Mouse (Mus musculus): Measurements from ENCODE around the gene Sh2b1. TPM values are rescaled to one million over a fixed set of nuclear protein-coding genes. Genes with fewer than 3 reads are reported as not detected.

Sh2b1 gene
- polyA plus RNA-seq, 1 experiment from 2014 or later: 42.2 TPM

GRCm38 (mm10) chr7:126458225-126458624 lies 17.0 kb downstream of the Sh2b1 start:
- Histone ChIP-seq H3K4me3 (ENCODE audit: low read depth, low read length) (no peak overlapping the region), H3K27ac (ENCODE audit: low read length) (no peak overlapping the region), H3K27me3 (ENCODE audit: control insufficient read depth, insufficient read depth, low read length) (no peaks in the 10 kb centered on the region), H3K4me1 (ENCODE audit: control insufficient read depth, insufficient read depth, low read length) (no peaks in the 10 kb centered on the region), H3K9me3 (ENCODE audit: control insufficient read depth, low read depth, low read length) (no peaks in the 10 kb centered on the region), H3K4me2 (replicated peaks; ENCODE audit: low read depth, low read length) (no peak overlapping the region), H3K9ac (replicated peaks; ENCODE audit: low read depth, low read length) (no peak overlapping the region), H3K36me3 (ENCODE audit: control insufficient read depth, insufficient read depth, low read length) (no peaks in the 10 kb centered on the region)
- ATAC-seq (ENCODE audit: insufficient number of reproducible peaks, insufficient read depth, low FRiP score, low read depth): no peak
- WGBS: 79% methylated on average over 5 of the region's 5 CpGs

- 89% methylated on average over 17 of the region's 17 CpGs for WGBS
- ATAC-seq (ENCODE audit: insufficient number of reproducible peaks, insufficient read depth, low FRiP score, low read depth): no peak
- no peak overlapping the region for H3K4me3 ChIP-seq (ENCODE audit: low read depth, low read length)
- no peaks in the 10 kb centered on the region for H3K9me3 ChIP-seq (ENCODE audit: control insufficient read depth, low read depth, low read length)
- H3K4me1 ChIP-seq (ENCODE audit: control insufficient read depth, insufficient read depth, low read length): no peaks in the 10 kb centered on the region
- no peak overlapping the region for H3K9ac ChIP-seq (replicated peaks; ENCODE audit: low read depth, low read length)
- H3K27me3 ChIP-seq (ENCODE audit: control insufficient read depth, insufficient read depth, low read length): no peaks in the 10 kb centered on the region
- H3K4me2 ChIP-seq (replicated peaks; ENCODE audit: low read depth, low read length): no peak overlapping the region
- no peaks in the 10 kb centered on the region for H3K36me3 ChIP-seq (ENCODE audit: control insufficient read depth, insufficient read depth, low read length)
- no peak overlapping the region for H3K27ac ChIP-seq (ENCODE audit: low read length)
Observed at GRCm38 (mm10) chr7:126456382-126457266, 18.6 kb downstream of the Sh2b1 start.

- no peak for ATAC-seq (ENCODE audit: insufficient number of reproducible peaks, insufficient read depth, low FRiP score, low read depth)
- 72% methylated on average over 2 of the region's 2 CpGs for WGBS
Observed at GRCm38 (mm10) chr7:126455242-126455641, 20.0 kb downstream of the Sh2b1 start.

GRCm38 (mm10) chr7:126453861-126454260 lies 21.4 kb downstream of the Sh2b1 start:
- H3K9me3 ChIP-seq (ENCODE audit: control insufficient read depth, low read depth, low read length): no peaks in the 10 kb centered on the region
- no peak for ATAC-seq (ENCODE audit: insufficient number of reproducible peaks, insufficient read depth, low FRiP score, low read depth)
- no peaks in the 10 kb centered on the region for H3K4me1 ChIP-seq (ENCODE audit: control insufficient read depth, insufficient read depth, low read length)
- H3K9ac ChIP-seq (replicated peaks; ENCODE audit: low read depth, low read length): no peak overlapping the region
- no peak overlapping the region for H3K4me2 ChIP-seq (replicated peaks; ENCODE audit: low read depth, low read length)
- H3K27ac ChIP-seq (ENCODE audit: low read length): no peak overlapping the region
- 50% methylated on average over 7 of the region's 7 CpGs for WGBS
- no peaks in the 10 kb centered on the region for H3K27me3 ChIP-seq (ENCODE audit: control insufficient read depth, insufficient read depth, low read length)
- H3K36me3 ChIP-seq (ENCODE audit: control insufficient read depth, insufficient read depth, low read length): no peaks in the 10 kb centered on the region
- no peak overlapping the region for H3K4me3 ChIP-seq (ENCODE audit: low read depth, low read length)

More at GRCm38 (mm10) chr7:126455242-126455641, 20.0 kb downstream of the Sh2b1 start:
- H3K4me2 ChIP-seq (replicated peaks; ENCODE audit: low read depth, low read length): no peak overlapping the region
- no peaks in the 10 kb centered on the region for H3K9me3 ChIP-seq (ENCODE audit: control insufficient read depth, low read depth, low read length)
- H3K4me3 ChIP-seq (ENCODE audit: low read depth, low read length): no peak overlapping the region
- H3K4me1 ChIP-seq (ENCODE audit: control insufficient read depth, insufficient read depth, low read length): no peaks in the 10 kb centered on the region
- no peaks in the 10 kb centered on the region for H3K27me3 ChIP-seq (ENCODE audit: control insufficient read depth, insufficient read depth, low read length)
- H3K9ac ChIP-seq (replicated peaks; ENCODE audit: low read depth, low read length): no peak overlapping the region
- no peak overlapping the region for H3K27ac ChIP-seq (ENCODE audit: low read length)
- no peaks in the 10 kb centered on the region for H3K36me3 ChIP-seq (ENCODE audit: control insufficient read depth, insufficient read depth, low read length)

GRCm38 (mm10) chr7:126452244-126452643 lies 23.0 kb downstream of the Sh2b1 start:
- ATAC-seq (ENCODE audit: insufficient number of reproducible peaks, insufficient read depth, low FRiP score, low read depth): no peak
- Histone ChIP-seq H3K27ac (ENCODE audit: low read length) (no peak overlapping the region), H3K27me3 (ENCODE audit: control insufficient read depth, insufficient read depth, low read length) (no peaks in the 10 kb centered on the region), H3K36me3 (ENCODE audit: control insufficient read depth, insufficient read depth, low read length) (peaks cover 2% of the 10 kb centered on the region; the same call in 1 of the 2 replicates), H3K9ac (replicated peaks; ENCODE audit: low read depth, low read length) (no peak overlapping the region), H3K4me1 (ENCODE audit: control insufficient read depth, insufficient read depth, low read length) (no peaks in the 10 kb centered on the region), H3K4me2 (replicated peaks; ENCODE audit: low read depth, low read length) (no peak overlapping the region), H3K9me3 (ENCODE audit: control insufficient read depth, low read depth, low read length) (no peaks in the 10 kb centered on the region), H3K4me3 (ENCODE audit: low read depth, low read length) (no peak overlapping the region)
- 90% methylated on average over 3 of the region's 3 CpGs for WGBS

- no peak for ATAC-seq (ENCODE audit: insufficient number of reproducible peaks, insufficient read depth, low FRiP score, low read depth)
- no peaks in the 10 kb centered on the region for H3K9me3 ChIP-seq (ENCODE audit: control insufficient read depth, low read depth, low read length)
- 89% methylated on average over 6 of the region's 6 CpGs for WGBS
Observed at GRCm38 (mm10) chr7:126450641-126451040, 24.6 kb downstream of the Sh2b1 start.

GRCm38 (mm10) chr7:126449991-126450390 lies 25.2 kb downstream of the Sh2b1 start:
- Histone ChIP-seq H3K4me2 (replicated peaks; ENCODE audit: low read depth, low read length) (no peak overlapping the region), H3K9me3 (ENCODE audit: control insufficient read depth, low read depth, low read length) (no peaks in the 10 kb centered on the region), H3K36me3 (ENCODE audit: control insufficient read depth, insufficient read depth, low read length) (peaks cover 20% of the 10 kb centered on the region), H3K27ac (ENCODE audit: low read length) (no peak overlapping the region), H3K4me1 (ENCODE audit: control insufficient read depth, insufficient read depth, low read length) (no peaks in the 10 kb centered on the region), H3K27me3 (ENCODE audit: control insufficient read depth, insufficient read depth, low read length) (no peaks in the 10 kb centered on the region), H3K9ac (replicated peaks; ENCODE audit: low read depth, low read length) (no peak overlapping the region), H3K4me3 (ENCODE audit: low read depth, low read length) (no peak overlapping the region)
- WGBS: 91% methylated on average over 18 of the region's 18 CpGs
- no peak for ATAC-seq (ENCODE audit: insufficient number of reproducible peaks, insufficient read depth, low FRiP score, low read depth)

More at GRCm38 (mm10) chr7:126450641-126451040, 24.6 kb downstream of the Sh2b1 start:
- H3K27me3 ChIP-seq (ENCODE audit: control insufficient read depth, insufficient read depth, low read length): no peaks in the 10 kb centered on the region
- no peak overlapping the region for H3K27ac ChIP-seq (ENCODE audit: low read length)
- no peak overlapping the region for H3K4me2 ChIP-seq (replicated peaks; ENCODE audit: low read depth, low read length)
- no peak overlapping the region for H3K9ac ChIP-seq (replicated peaks; ENCODE audit: low read depth, low read length)
- H3K36me3 ChIP-seq (ENCODE audit: control insufficient read depth, insufficient read depth, low read length): peaks cover 13% of the 10 kb centered on the region
- H3K4me1 ChIP-seq (ENCODE audit: control insufficient read depth, insufficient read depth, low read length): no peaks in the 10 kb centered on the region
- no peak overlapping the region for H3K4me3 ChIP-seq (ENCODE audit: low read depth, low read length)

- 89% methylated on average over 19 of the region's 19 CpGs for WGBS
- no peaks in the 10 kb centered on the region for H3K4me1 ChIP-seq (ENCODE audit: control insufficient read depth, insufficient read depth, low read length)
- ATAC-seq (ENCODE audit: insufficient number of reproducible peaks, insufficient read depth, low FRiP score, low read depth): no peak
Observed at GRCm38 (mm10) chr7:126448481-126448880, 26.7 kb downstream of the Sh2b1 start.

More at GRCm38 (mm10) chr7:126448481-126448880, 26.7 kb downstream of the Sh2b1 start:
- no peak overlapping the region for H3K4me2 ChIP-seq (replicated peaks; ENCODE audit: low read depth, low read length)
- no peaks in the 10 kb centered on the region for H3K9me3 ChIP-seq (ENCODE audit: control insufficient read depth, low read depth, low read length)
- no peak overlapping the region for H3K9ac ChIP-seq (replicated peaks; ENCODE audit: low read depth, low read length)
- peaks cover 30% of the 10 kb centered on the region for H3K36me3 ChIP-seq (ENCODE audit: control insufficient read depth, insufficient read depth, low read length)
- H3K27ac ChIP-seq (ENCODE audit: low read length): no peak overlapping the region
- H3K4me3 ChIP-seq (ENCODE audit: low read depth, low read length): no peak overlapping the region
- H3K27me3 ChIP-seq (ENCODE audit: control insufficient read depth, insufficient read depth, low read length): no peaks in the 10 kb centered on the region
